Mouse (Mus musculus) olfactory bulb, adult 2 months (tissue): Measurements from ENCODE around the gene Gm29776.

Source experiments
- CTCF ChIP-seq: fragments of 200-500 bp; IDR thresholded peaks from 2 replicates; pipeline ENCODE4 v1.5.1; 2012; ENCODE audit warnings: low read depth, mild to moderate bottlenecking, low read length, moderate library complexity; ENCODE audit not compliant: insufficient read depth
- POLR2A ChIP-seq: fragments of 200-500 bp; IDR thresholded peaks from 2 replicates; pipeline ENCODE4 v1.6.1; 2012; ENCODE audit warnings: mild to moderate bottlenecking, low read depth, low read length, moderate library complexity; ENCODE audit not compliant: insufficient read depth

DNA sequence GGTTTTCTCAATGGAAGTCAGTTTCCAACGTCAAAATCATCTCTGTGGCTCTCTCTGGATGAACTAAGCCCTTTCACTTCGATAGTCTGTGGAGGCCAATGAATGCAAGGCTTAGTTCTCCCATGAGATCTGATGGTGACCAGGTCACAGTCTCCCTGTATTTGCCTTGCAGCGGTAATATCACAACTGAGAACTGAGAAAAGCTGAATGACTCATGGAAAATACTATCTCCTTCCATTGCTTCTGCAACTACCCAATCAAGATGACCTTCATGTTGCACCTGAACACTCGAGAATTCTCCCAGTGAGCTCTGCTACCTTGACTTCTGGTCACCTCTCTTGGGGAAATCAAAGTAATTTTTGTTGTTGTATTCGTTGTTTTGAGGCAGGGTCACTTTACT is 28.9 kb upstream of the Gm29776 start:
- TF ChIP-seq POLR2A (no peak), CTCF (no peak)
